Mouse (Mus musculus) liver, adult 2 months (tissue): ENCODE measurements around the gene Bmp7.

Experiments
- CTCF ChIP-seq: fragments of 200-500 bp; IDR thresholded peaks from 2 replicates; pipeline ENCODE4 v1.5.1; 2011; ENCODE audit warnings: low read depth, low read length, control low read depth
- POLR2A ChIP-seq: fragments of 200-500 bp; IDR thresholded peaks from 2 replicates; pipeline ENCODE4 v1.6.1; 2011; ENCODE audit warnings: low read length, control low read depth; ENCODE audit not compliant: insufficient read depth; ENCODE audit errors: extremely low read depth

GRCm38 (mm10) chr2:172836516-172836915 is 103.6 kb downstream of the Bmp7 start:
- TF ChIP-seq POLR2A (no peak), CTCF (no peak)
